In genomic region chr7:113377875-113378658, GRCm38 (mm10) we compare ENCODE assay signal across 8 mouse cellular contexts. TPM values are rescaled to one million over a fixed set of nuclear protein-coding genes. Genes with fewer than 3 reads are reported as not detected.
DNase-seq lines count a peak whose midpoint lies in the region; ATAC-seq and TF ChIP-seq lines count a peak whose summit lies in the region.

No protein-coding gene starts in this region.

- peak; percentile 99 for ATAC-seq in CD4-positive, CD25-positive, alpha-beta regulatory T cell, adult 4 months
- ATAC-seq in heart, embryonic 13.5 days (ENCODE audit: extremely low read depth, insufficient number of reproducible peaks, low FRiP score, low TSS enrichment) = no peak
- peak; percentile 92 for ATAC-seq in kidney, postnatal 0 days (replicated peaks; ENCODE audit: low FRiP score, low read depth)
- peak; percentile 94 for ATAC-seq in liver, embryonic 12.5 days
- peak; percentile 98 for ATAC-seq in stomach, postnatal 0 days (ENCODE audit: low FRiP score, low TSS enrichment)

- TF ChIP-seq EP300 in stomach, postnatal 0 days (optimal IDR thresholded peaks at IDR 0.05) = no peak

- no peak overlapping the region for H3K4me3 ChIP-seq in heart, embryonic 13.5 days
- no peak overlapping the region for H3K4me3 ChIP-seq in kidney, postnatal 0 days (replicated peaks; ENCODE audit: low read depth, low read length)
- no peak overlapping the region for H3K4me3 ChIP-seq in liver, embryonic 12.5 days
- H3K4me3 ChIP-seq in stomach, postnatal 0 days (ENCODE audit: low read depth, low read length) = no peak overlapping the region

- H3K36me3 ChIP-seq in heart, embryonic 13.5 days = no peaks in the 10 kb centered on the region
- no peaks in the 10 kb centered on the region for H3K36me3 ChIP-seq in kidney, postnatal 0 days (ENCODE audit: insufficient read depth, low read length)
- no peaks in the 10 kb centered on the region for H3K36me3 ChIP-seq in liver, embryonic 12.5 days
- no peaks in the 10 kb centered on the region for H3K36me3 ChIP-seq in stomach, postnatal 0 days (ENCODE audit: control insufficient read depth, insufficient read depth, low read length)

- no peak for TF ChIP-seq POLR2A in brain, embryonic 14.5 days (IDR thresholded peaks at IDR 0.05; ENCODE audit: borderline replicate concordance, extremely low read depth, insufficient read depth, insufficient read length, poor library complexity, severe bottlenecking)

- no peaks in the 10 kb centered on the region for H3K27me3 ChIP-seq in heart, embryonic 13.5 days (replicated peaks)
- H3K27me3 ChIP-seq in kidney, postnatal 0 days (ENCODE audit: insufficient read depth, low read length) = no peaks in the 10 kb centered on the region
- H3K27me3 ChIP-seq in liver, embryonic 12.5 days (replicated peaks) = peaks cover 4% of the 10 kb centered on the region; the same call in 1 of the 2 replicates
- no peaks in the 10 kb centered on the region for H3K27me3 ChIP-seq in stomach, postnatal 0 days (ENCODE audit: control insufficient read depth, insufficient read depth, low read length)

- DNase-seq in brain, embryonic 14.5 days (ENCODE audit: low read depth) = peak; percentile 91
- peak; percentile 50 for DNase-seq in fat pad, adult 2 months (ENCODE audit: extremely low read depth, low read depth, low spot score)
- DNase-seq in kidney, postnatal 0 days (ENCODE audit: low spot score) = peak; percentile 94
- peak; percentile 90 for DNase-seq in naive thymus-derived CD4-positive, alpha-beta T cell, adult 2 months (ENCODE audit: low read depth)
- peak; percentile 90 for DNase-seq in stomach, postnatal 0 days (ENCODE audit: low spot score)

- no peak overlapping the region for H3K27ac ChIP-seq in heart, embryonic 13.5 days (replicated peaks)
- H3K27ac ChIP-seq in kidney, postnatal 0 days = no peak overlapping the region
- no peak overlapping the region for H3K27ac ChIP-seq in liver, embryonic 12.5 days
- no peak overlapping the region for H3K27ac ChIP-seq in stomach, postnatal 0 days (replicated peaks)

- 31% methylated on average over 7 of the region's 7 CpGs for WGBS in heart, embryonic 13.5 days
- WGBS in kidney, postnatal 0 days = 24% methylated on average over 7 of the region's 7 CpGs
- 19% methylated on average over 7 of the region's 7 CpGs for WGBS in liver, embryonic 12.5 days (ENCODE audit: insufficient replicate concordance)
- WGBS in stomach, postnatal 0 days = 23% methylated on average over 7 of the region's 7 CpGs

- 0 out of 2 replicates have a peak, but pooled peaks cover 2% of the 10 kb centered on the region for H3K4me1 ChIP-seq in heart, embryonic 13.5 days
- H3K4me1 ChIP-seq in kidney, postnatal 0 days (replicated peaks; ENCODE audit: insufficient read depth, low read length) = no peaks in the 10 kb centered on the region
- peaks cover 5% of the 10 kb centered on the region; the same call in 1 of the 2 replicates for H3K4me1 ChIP-seq in liver, embryonic 12.5 days
- no peaks in the 10 kb centered on the region for H3K4me1 ChIP-seq in stomach, postnatal 0 days (replicated peaks; ENCODE audit: control insufficient read depth, insufficient read depth)

- H3K9ac ChIP-seq in heart, embryonic 13.5 days = no peak overlapping the region
- no peak overlapping the region for H3K9ac ChIP-seq in kidney, postnatal 0 days (ENCODE audit: low read depth, low read length)
- no peak overlapping the region for H3K9ac ChIP-seq in liver, embryonic 12.5 days
- H3K9ac ChIP-seq in stomach, postnatal 0 days (ENCODE audit: low read length) = no peak overlapping the region

- TF ChIP-seq CTCF in brain, embryonic 14.5 days (IDR thresholded peaks at IDR 0.05; ENCODE audit: borderline replicate concordance, extremely low read depth, insufficient read depth, insufficient read length) = peak; percentile 81; the same call in 1 of the 2 replicates
- TF ChIP-seq CTCF in kidney, postnatal 0 days (IDR thresholded peaks at IDR 0.05; ENCODE audit: low read depth) = peak; percentile 95
- peak; percentile 99 for TF ChIP-seq CTCF in stomach, postnatal 0 days (IDR thresholded peaks at IDR 0.05; ENCODE audit: low read depth)

- peak overlapping the region; percentile 18; the same call in 1 of the 2 replicates for H3K4me2 ChIP-seq in heart, embryonic 13.5 days
- no peak overlapping the region for H3K4me2 ChIP-seq in kidney, postnatal 0 days (ENCODE audit: low read length)
- H3K4me2 ChIP-seq in liver, embryonic 12.5 days = peak overlapping the region; percentile 29; the same call in 1 of the 2 replicates
- no peak overlapping the region for H3K4me2 ChIP-seq in stomach, postnatal 0 days (replicated peaks; ENCODE audit: low read depth)

- H3K9me3 ChIP-seq in heart, embryonic 13.5 days = no peaks in the 10 kb centered on the region
- H3K9me3 ChIP-seq in kidney, postnatal 0 days (replicated peaks; ENCODE audit: low read length) = no peaks in the 10 kb centered on the region
- H3K9me3 ChIP-seq in liver, embryonic 12.5 days (replicated peaks) = no peaks in the 10 kb centered on the region
- H3K9me3 ChIP-seq in stomach, postnatal 0 days (ENCODE audit: control insufficient read depth, low read length) = no peaks in the 10 kb centered on the region

RNA-seq across cellular contexts. Expression of gene Btbd10, which starts 8.9 kb away (rescaled TPM):
- 10 to 100 TPM in 1 of 2 experiments, 1 to 10 TPM in 1; 10.0 to 10.3 TPM for polyA plus RNA-seq in CD4-positive, CD25-positive, alpha-beta regulatory T cell, adult 4 months (2017; shearing (Covaris generic))
- polyA plus RNA-seq in brain, embryonic 14.5 days (2012; rRNA removed) = 47.8 and 51.3 TPM in 2 replicates
- polyA plus RNA-seq in heart, embryonic 13.5 days (2015; fragmentation: Nextera tagmentation; extraction: Ambion mirVana) = 21.8 and 23.7 TPM in 2 replicates
- polyA plus RNA-seq in kidney, postnatal 0 days (2015; fragmentation: Nextera tagmentation; extraction: Ambion mirVana) = 20.2 and 20.4 TPM in 2 replicates
- polyA plus RNA-seq in liver, embryonic 12.5 days (2016; fragmentation: Nextera tagmentation; extraction: Ambion mirVana) = 11.2 and 11.7 TPM in 2 replicates
- polyA plus RNA-seq in stomach, postnatal 0 days (2015; fragmentation: Nextera tagmentation; extraction: Ambion mirVana) = 15.9 and 17.2 TPM in 2 replicates

RNA-seq across cellular contexts. Expression of gene Pth, which starts 10.3 kb away (rescaled TPM):
- polyA plus RNA-seq in CD4-positive, CD25-positive, alpha-beta regulatory T cell, adult 4 months (2017; shearing (Covaris generic)) = not detected
- polyA plus RNA-seq in brain, embryonic 14.5 days (2012; rRNA removed) = not detected in 2 replicates
- 1.4 TPM in 1 of 2 replicates, not detected in the other for polyA plus RNA-seq in heart, embryonic 13.5 days (2015; fragmentation: Nextera tagmentation; extraction: Ambion mirVana)
- polyA plus RNA-seq in kidney, postnatal 0 days (2015; fragmentation: Nextera tagmentation; extraction: Ambion mirVana) = not detected in 2 replicates
- polyA plus RNA-seq in liver, embryonic 12.5 days (2016; fragmentation: Nextera tagmentation; extraction: Ambion mirVana) = not detected in 2 replicates
- polyA plus RNA-seq in stomach, postnatal 0 days (2015; fragmentation: Nextera tagmentation; extraction: Ambion mirVana) = not detected in 2 replicates

Comparison
In these comparisons a context has a peak if more than half of its experiments do, and no peak if none do; other contexts are left out.
1. H3K4me2 ChIP-seq: peak in heart, embryonic 13.5 days (single experiment) and liver, embryonic 12.5 days (single experiment); none in kidney, postnatal 0 days (single experiment) and stomach, postnatal 0 days (single experiment).
2. Peak in every context shown above with its lines, with median percentiles within 50 percentile points of each other: DNase-seq and CTCF ChIP-seq.